Mouse (Mus musculus) kidney, embryonic 16.5 days (tissue): Measurements from ENCODE around the gene Xiap. TPM values are rescaled to one million over a fixed set of nuclear protein-coding genes. Genes with fewer than 3 reads are reported as not detected.
A peak's percentile ranks its signal among the peaks of the same experiment; 100 is the strongest.
"Not testable (repeated sequence)": the region's sequence is repeated elsewhere in the genome, so short reads cannot be mapped to it uniquely, and the experiment has no call there.

Experiments used
- ATAC-seq: fragments of 200-750 bp; cut with Nextera tagmentation; 2 replicates; pipeline ENCODE4 v1.8.0; 2017; ENCODE audit warnings: moderate TSS enrichment; ENCODE audit not compliant: low FRiP score, low TSS enrichment
- H3K27ac ChIP-seq: fragments of 300-500 bp; sonication (generic); 2 replicates; pipeline ENCODE4 v1.5.1; 2014; ENCODE audit warnings: low read length
- H3K27me3 ChIP-seq: fragments of 300-500 bp; sonication (generic); 2 replicates; pipeline ENCODE4 v1.6.1; 2014; ENCODE audit warnings: low read length, control low read depth, mixed read lengths; ENCODE audit not compliant: insufficient read depth
- H3K36me3 ChIP-seq: fragments of 300-500 bp; sonication (generic); 2 replicates; pipeline ENCODE4 v1.6.1; 2014; ENCODE audit warnings: low read length, control low read depth, mixed read lengths; ENCODE audit not compliant: insufficient read depth
- H3K4me1 ChIP-seq: fragments of 300-500 bp; sonication (generic); 2 replicates; pipeline ENCODE4 v1.6.1; 2014; ENCODE audit warnings: low read length, control low read depth, mixed read lengths; ENCODE audit not compliant: insufficient read depth
- H3K4me2 ChIP-seq: fragments of 300-500 bp; sonication (generic); replicated peaks from 2 replicates; pipeline ENCODE4 v1.6.1; 2014; ENCODE audit warnings: low read depth, low read length
- H3K4me3 ChIP-seq: fragments of 300-500 bp; sonication (generic); 2 replicates; pipeline ENCODE4 v1.5.1; 2014; ENCODE audit warnings: mild to moderate bottlenecking, low read length
- H3K9ac ChIP-seq: fragments of 300-500 bp; sonication (generic); replicated peaks from 2 replicates; pipeline ENCODE4 v1.6.1; 2014; ENCODE audit warnings: low read length
- H3K9me3 ChIP-seq: fragments of 300-500 bp; sonication (generic); 2 replicates; pipeline ENCODE4 v1.6.1; 2016; ENCODE audit warnings: low read length, control low read depth
- WGBS: fragments of 180-500 bp; shearing (Covaris S2); extraction: QIAGEN DNeasy Blood & Tissue Kit; methylation state at CpG from one replicate; pipeline ENCODE4 v1.1.7; 2014; 5-methylcytosine and 5-hydroxymethylcytosine counted together
- polyA plus RNA-seq: library from polyadenylated mRNA; unstranded; fragments of >200 nt; fragmentation: Nextera tagmentation; extraction: Ambion mirVana; gene quantifications from 2 replicates; pipeline ENCODE4 v1.2.1, GENCODE M21; 2015

Xiap gene
- 12.0 and 14.7 TPM in 2 replicates for polyA plus RNA-seq

GRCm38 (mm10) chrX:42059282-42060068 is at the start of gene Xiap:
Gene Xiap (plus strand): TSS chrX:42059679.
- no peak for ATAC-seq
- Histone ChIP-seq H3K27ac (no peak within 1 kb of the TSS), H3K36me3 (no peaks in the 10 kb centered on the region)

GRCm38 (mm10) chrX:42012677-42013208 is 46.7 kb upstream of the Xiap start:
- no peak for ATAC-seq
- Histone ChIP-seq H3K4me2 (no peak overlapping the region), H3K36me3 (no peaks in the 10 kb centered on the region), H3K4me3 (no peak overlapping the region), H3K27ac (no peak overlapping the region), H3K27me3 (no peaks in the 10 kb centered on the region), H3K9ac (no peak overlapping the region), H3K4me1 (no peaks in the 10 kb centered on the region), H3K9me3 (no peaks in the 10 kb centered on the region)
- 92% methylated on average over 2 of the region's 2 CpGs for WGBS

More at GRCm38 (mm10) chrX:42059282-42060068, at the start of gene Xiap:
- no peaks in the 10 kb centered on the region for H3K27me3 ChIP-seq
- no peak within 1 kb of the TSS for H3K9ac ChIP-seq
- no peak within 1 kb of the TSS for H3K4me2 ChIP-seq
- no peaks in the 10 kb centered on the region for H3K9me3 ChIP-seq
- H3K4me3 ChIP-seq, result no peak within 1 kb of the TSS
- 69% methylated on average over 5 of the region's 5 CpGs for WGBS
- no peaks in the 10 kb centered on the region for H3K4me1 ChIP-seq

- no peak overlapping the region for H3K4me3 ChIP-seq
- H3K27ac ChIP-seq, result no peak overlapping the region
- no peaks in the 10 kb centered on the region for H3K36me3 ChIP-seq
- no peaks in the 10 kb centered on the region for H3K4me1 ChIP-seq
- H3K9ac ChIP-seq, result no peak overlapping the region
- no peaks in the 10 kb centered on the region for H3K27me3 ChIP-seq
- no peak overlapping the region for H3K4me2 ChIP-seq
- H3K9me3 ChIP-seq, result no peaks in the 10 kb centered on the region
- no peak for ATAC-seq
- 74% methylated on average over 3 of the region's 3 CpGs for WGBS
Observed at GRCm38 (mm10) chrX:42013776-42014175, 45.7 kb upstream of the Xiap start.

- ATAC-seq, result no peak
- Histone ChIP-seq H3K27ac (no peak overlapping the region), H3K4me2 (no peak overlapping the region), H3K4me3 (no peak overlapping the region), H3K9ac (no peak overlapping the region), H3K36me3 (no peaks in the 10 kb centered on the region), H3K4me1 (no peaks in the 10 kb centered on the region), H3K27me3 (no peaks in the 10 kb centered on the region), H3K9me3 (no peaks in the 10 kb centered on the region)
- 86% methylated on average over 3 of the region's 3 CpGs for WGBS
Observed at GRCm38 (mm10) chrX:42014502-42014901, 45.0 kb upstream of the Xiap start.

- no peak overlapping the region for H3K27ac ChIP-seq
- WGBS, result 67% methylated on average over 1 of the region's 1 CpGs
- H3K9ac ChIP-seq, result no peak overlapping the region
- no peaks in the 10 kb centered on the region for H3K27me3 ChIP-seq
- H3K4me1 ChIP-seq, result no peaks in the 10 kb centered on the region
- no peak for ATAC-seq
- no peaks in the 10 kb centered on the region for H3K9me3 ChIP-seq
- no peaks in the 10 kb centered on the region for H3K36me3 ChIP-seq
- no peak overlapping the region for H3K4me3 ChIP-seq
- no peak overlapping the region for H3K4me2 ChIP-seq
Observed at GRCm38 (mm10) chrX:42018030-42018429, 41.4 kb upstream of the Xiap start.

GRCm38 (mm10) chrX:42019441-42019840 is 40.0 kb upstream of the Xiap start:
- Histone ChIP-seq H3K4me2 (no peak overlapping the region), H3K9me3 (no peaks in the 10 kb centered on the region), H3K36me3 (no peaks in the 10 kb centered on the region), H3K27ac (no peak overlapping the region), H3K27me3 (no peaks in the 10 kb centered on the region), H3K9ac (no peak overlapping the region), H3K4me3 (no peak overlapping the region), H3K4me1 (no peaks in the 10 kb centered on the region)
- ATAC-seq, result no peak
- WGBS, result 79% methylated on average over 2 of the region's 2 CpGs

- H3K4me3 ChIP-seq, H3K36me3 ChIP-seq, H3K4me2 ChIP-seq, H3K27me3 ChIP-seq, ATAC-seq, H3K9me3 ChIP-seq, H3K9ac ChIP-seq, H3K27ac ChIP-seq, H3K4me1 ChIP-seq: not testable (repeated sequence)
- WGBS, result 100% methylated on average over 2 of the region's 3 CpGs
Observed at GRCm38 (mm10) chrX:42025802-42026440, 33.6 kb upstream of the Xiap start.

- H3K27ac ChIP-seq, H3K36me3 ChIP-seq, H3K4me2 ChIP-seq, H3K9me3 ChIP-seq, H3K27me3 ChIP-seq, H3K9ac ChIP-seq, H3K4me3 ChIP-seq, ATAC-seq, H3K4me1 ChIP-seq: not testable (repeated sequence)
- WGBS, result 69% methylated on average over 2 of the region's 2 CpGs
Observed at GRCm38 (mm10) chrX:42026981-42027380, 32.5 kb upstream of the Xiap start.

GRCm38 (mm10) chrX:42033111-42033693 is 26.3 kb upstream of the Xiap start:
- 45% methylated on average over 8 of the region's 8 CpGs for WGBS
- peak; percentile 82; the same call in 1 of the 2 replicates for ATAC-seq
- H3K36me3 ChIP-seq, result no peaks in the 10 kb centered on the region
- no peaks in the 10 kb centered on the region for H3K27me3 ChIP-seq
- H3K4me1 ChIP-seq, result no peaks in the 10 kb centered on the region
- no peaks in the 10 kb centered on the region for H3K9me3 ChIP-seq
- H3K27ac ChIP-seq, result no peak overlapping the region
- no peak overlapping the region for H3K4me3 ChIP-seq
- no peak overlapping the region for H3K4me2 ChIP-seq
- H3K9ac ChIP-seq, result no peak overlapping the region
